Mouse (Mus musculus) kidney, adult 2 months (tissue): ENCODE results near the gene Dcdc2b. TPM values are rescaled to one million over a fixed set of nuclear protein-coding genes. Genes with fewer than 3 reads are reported as not detected.

Experiments used
- DNase-seq: peaks from one replicate; pipeline ENCODE4 v3.0.0; 2021
- H3K27ac ChIP-seq: fragments of 200-500 bp; 2 replicates; pipeline ENCODE4 v1.5.1; 2012; ENCODE audit warnings: low read depth, low read length, control low read depth, inconsistent platforms; ENCODE audit not compliant: insufficient read depth
- H3K27me3 ChIP-seq: fragments of 200-500 bp; replicated peaks from 2 replicates; pipeline ENCODE4 v1.6.1; 2012; ENCODE audit warnings: mild to moderate bottlenecking, moderate library complexity, low read length, inconsistent platforms; ENCODE audit not compliant: control insufficient read depth, insufficient read depth
- H3K36me3 ChIP-seq: fragments of 200-500 bp; 2 replicates; pipeline ENCODE4 v1.6.1; 2012; ENCODE audit warnings: mild to moderate bottlenecking, moderate library complexity, low read length, inconsistent platforms; ENCODE audit not compliant: control insufficient read depth, insufficient read depth
- H3K4me1 ChIP-seq: fragments of 200-500 bp; 2 replicates; pipeline ENCODE4 v1.6.1; 2011; ENCODE audit warnings: low read length; ENCODE audit not compliant: control insufficient read depth, insufficient read depth
- H3K4me3 ChIP-seq: fragments of 200-500 bp; 2 replicates; pipeline ENCODE4 v1.5.1; 2011; ENCODE audit warnings: mild to moderate bottlenecking, low read depth, low read length, control low read depth; ENCODE audit not compliant: insufficient read depth
- CTCF ChIP-seq: fragments of 200-500 bp; conservative IDR thresholded peaks from 2 replicates; pipeline ENCODE4 v1.5.1; 2011; ENCODE audit warnings: low read depth, mild to moderate bottlenecking, control low read depth, low read length, moderate library complexity, mixed read lengths; ENCODE audit not compliant: insufficient read depth, insufficient read length
- POLR2A ChIP-seq: fragments of 200-500 bp; IDR thresholded peaks from one replicate; pipeline ENCODE4 v1.6.1; 2011; ENCODE audit warnings: low read depth, low read length, control low read depth
- WGBS: fragments of 180-500 bp; shearing (Covaris S2); methylation state at CpG from one replicate; pipeline ENCODE4 v1.1.7; 2018; 5-methylcytosine and 5-hydroxymethylcytosine counted together
- polyA plus RNA-seq: library from polyadenylated mRNA; depleted of rRNA; stranded (reverse); fragments of >200 nt; gene quantifications from 2 replicates; pipeline ENCODE4 v1.2.3, GENCODE M21; 2012

Dcdc2b gene
- polyA plus RNA-seq, 1 experiment, result 2.2 TPM

GRCm38 (mm10) chr4:129626035-129626434 is 12.0 kb upstream of the Dcdc2b start:
- TF ChIP-seq CTCF (no peak), POLR2A (no peak)
- 82% methylated on average over 6 of the region's 6 CpGs for WGBS
- Histone ChIP-seq H3K4me3 (no peak overlapping the region), H3K27me3 (no peaks in the 10 kb centered on the region), H3K27ac (no peak overlapping the region), H3K4me1 (peaks cover 12% of the 10 kb centered on the region), H3K36me3 (peaks cover 3% of the 10 kb centered on the region)
- DNase-seq, result no peak

DNA sequence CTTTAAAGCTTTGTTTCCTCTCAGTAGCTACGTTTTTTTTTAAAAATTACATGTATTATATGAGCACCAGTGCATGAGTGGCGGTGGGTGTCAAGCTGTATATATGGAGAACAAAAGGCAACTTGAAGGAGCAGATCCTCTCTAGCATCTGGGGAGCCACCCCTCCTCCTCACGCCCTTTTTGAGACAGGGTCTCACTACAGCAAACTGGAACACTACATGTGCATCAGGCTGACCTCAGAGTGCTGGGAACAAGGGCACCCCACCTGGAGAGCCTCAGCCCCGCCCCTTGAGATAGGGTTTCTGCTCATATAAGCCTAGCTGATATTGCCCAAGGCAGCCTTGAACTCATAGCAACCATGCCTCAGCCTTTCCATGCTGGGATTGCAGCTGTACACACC is 11.4 kb upstream of the Dcdc2b start:
- peaks cover 2% of the 10 kb centered on the region for H3K36me3 ChIP-seq
- TF ChIP-seq POLR2A (no peak), CTCF (no peak)
- 55% methylated on average over 4 of the region's 4 CpGs for WGBS

DNA sequence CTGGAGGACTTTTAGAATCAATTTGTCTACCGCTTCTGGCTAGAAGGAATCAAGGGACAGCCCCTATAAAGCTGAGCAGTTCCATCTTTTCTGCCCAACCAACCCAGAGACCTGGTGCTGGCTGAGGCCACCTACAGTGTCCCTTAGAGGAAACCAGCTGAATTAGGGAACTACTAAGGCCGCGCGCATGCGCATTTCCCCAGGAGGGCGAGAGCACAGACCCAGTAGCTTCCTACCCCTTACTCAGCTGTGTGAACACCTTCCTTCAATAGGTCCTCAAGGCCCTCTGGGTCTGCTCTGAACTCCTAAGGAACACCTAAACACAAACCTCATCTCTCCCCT is 10.9 kb upstream of the Dcdc2b start:
- no peaks in the 10 kb centered on the region for H3K27me3 ChIP-seq
- TF ChIP-seq POLR2A (no peak), CTCF (no peak)
- 7% methylated on average over 6 of the region's 6 CpGs for WGBS
- H3K4me1 ChIP-seq, result peaks cover 12% of the 10 kb centered on the region
- peaks cover 2% of the 10 kb centered on the region for H3K36me3 ChIP-seq
- peak overlapping the region; percentile 74 for H3K27ac ChIP-seq
- peak; percentile 58 for DNase-seq
- H3K4me3 ChIP-seq, result peak overlapping the region; percentile 13; the same call in 1 of the 2 replicates

More for the DNA sequence above, 11.4 kb upstream of the Dcdc2b start:
- Histone ChIP-seq H3K4me3 (no peak overlapping the region), H3K27me3 (no peaks in the 10 kb centered on the region), H3K4me1 (peaks cover 12% of the 10 kb centered on the region), H3K27ac (peak overlapping the region; percentile 74; the same call in 1 of the 2 replicates)
- DNase-seq, result no peak

GRCm38 (mm10) chr4:129624281-129625028 is 10.4 kb upstream of the Dcdc2b start:
- H3K36me3 ChIP-seq, result peaks cover 2% of the 10 kb centered on the region

DNA sequence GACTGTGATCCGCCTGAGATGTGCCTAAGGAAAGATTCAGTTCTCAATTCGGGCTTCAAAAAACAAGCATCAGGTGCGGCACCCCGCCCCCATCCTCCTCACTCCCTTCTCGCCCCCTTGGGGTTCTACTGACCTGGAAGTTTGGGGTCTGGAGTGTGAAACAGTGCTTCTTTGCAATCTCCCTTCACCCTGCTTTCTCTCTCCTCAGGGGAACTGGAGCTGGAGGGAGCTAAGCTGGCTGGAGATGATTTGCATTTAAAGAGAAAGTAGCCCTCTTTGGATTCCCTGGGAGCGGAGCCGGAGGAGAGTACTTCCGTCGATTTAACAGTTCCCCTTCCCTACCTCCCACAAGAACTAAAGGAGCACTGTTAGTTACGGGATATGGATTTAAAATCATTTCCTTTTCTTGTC is 9.6 kb upstream of the Dcdc2b start, which contains the start of gene Ccdc28b:
TSS of gene Ccdc28b (minus strand) at position 267 of the 411 bp plus-strand sequence.
- Histone ChIP-seq H3K36me3 (no peaks in the 10 kb centered on the region; the same call in 1 of the 2 replicates), H3K4me3 (peak within 1 kb of the TSS; percentile 84), H3K4me1 (peaks cover 14% of the 10 kb centered on the region), H3K27me3 (no peaks in the 10 kb centered on the region), H3K27ac (peak within 1 kb of the TSS; percentile 83)
- under 1% methylated on average over 10 of the region's 10 CpGs for WGBS
- TF ChIP-seq POLR2A, result no peak
- TF ChIP-seq CTCF, result no peak
- DNase-seq, result peak; percentile 77

More at GRCm38 (mm10) chr4:129624281-129625028, 10.4 kb upstream of the Dcdc2b start:
- no peaks in the 10 kb centered on the region for H3K27me3 ChIP-seq
- peak overlapping the region; percentile 83 for H3K27ac ChIP-seq
- peak; percentile 94 for DNase-seq
- H3K4me1 ChIP-seq, result peaks cover 12% of the 10 kb centered on the region
- TF ChIP-seq POLR2A, result no peak
- WGBS, result under 1% methylated on average over 18 of the region's 18 CpGs
- H3K4me3 ChIP-seq, result peak overlapping the region; percentile 84

DNA sequence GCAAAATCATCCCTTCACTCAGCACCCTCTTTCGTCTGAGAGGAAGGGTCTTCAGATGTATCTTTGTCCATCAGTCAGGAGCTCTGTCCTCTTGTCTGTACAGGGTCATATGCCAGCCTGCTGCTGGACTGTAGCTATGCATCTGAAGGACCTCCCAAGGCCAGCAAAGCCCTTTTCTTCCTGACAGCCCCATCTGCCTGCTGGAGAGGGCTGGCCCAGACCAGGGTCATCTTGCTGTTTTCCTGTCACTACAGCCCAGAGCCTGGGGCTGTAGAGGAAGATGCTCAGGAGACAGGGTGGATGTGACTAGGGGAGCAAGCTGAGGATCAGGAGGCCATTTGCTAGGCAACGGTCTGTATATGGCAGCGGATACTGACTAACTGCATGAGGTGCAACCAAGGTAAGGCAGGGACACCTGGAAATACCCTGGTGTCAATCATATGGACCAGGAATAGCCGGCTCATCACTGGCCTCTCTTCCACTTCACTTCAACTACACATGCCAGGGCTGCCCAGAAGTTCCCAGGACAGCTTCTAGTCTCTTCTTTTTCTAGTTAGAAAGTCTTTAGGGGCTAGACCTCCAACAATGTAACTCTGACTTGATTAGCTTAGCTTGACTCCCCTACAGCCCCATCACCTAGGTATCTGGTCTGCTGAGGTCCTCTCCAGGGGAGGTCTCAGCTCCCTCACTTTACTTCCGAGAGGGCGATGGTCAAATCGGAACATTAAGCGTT is 8.9 kb upstream of the Dcdc2b start:
- TF ChIP-seq CTCF, result no peak
- no peak for TF ChIP-seq POLR2A
- H3K36me3 ChIP-seq, result no peaks in the 10 kb centered on the region
- DNase-seq, result no peak
- 15% methylated on average over 8 of the region's 8 CpGs for WGBS
- H3K4me3 ChIP-seq, result peak overlapping the region; percentile 84
- H3K4me1 ChIP-seq, result peaks cover 19% of the 10 kb centered on the region
- H3K27ac ChIP-seq, result peak overlapping the region; percentile 20; the same call in 1 of the 2 replicates
- H3K27me3 ChIP-seq, result no peaks in the 10 kb centered on the region
